Mouse (Mus musculus): ENCODE data around the gene Tmub1.

- TF ChIP-seq EP300 (IDR thresholded peaks at IDR 0.05; ENCODE audit: low read depth) (no peak), CTCF (IDR thresholded peaks at IDR 0.05; ENCODE audit: low read depth) (peak; percentile 44)
Measured at GRCm38 (mm10) chr5:24416222-24416736, 31.4 kb downstream of the Tmub1 start.
